Mouse (Mus musculus): ENCODE results near the gene Slc35b1. TPM values are rescaled to one million over a fixed set of nuclear protein-coding genes. Genes with fewer than 3 reads are reported as not detected.
A peak's percentile ranks its signal among the peaks of the same experiment; 100 is the strongest.

Slc35b1 gene
- total and polyA plus RNA-seq, 2 experiments from 2014 or later, result 92.4 to 168 TPM

GRCm38 (mm10) chr11:95367011-95367735 is 17.3 kb upstream of the Slc35b1 start:
- H3K27ac ChIP-seq (ENCODE audit: low read depth, low read length), result no peak overlapping the region
- no peak for ATAC-seq (ENCODE audit: low FRiP score)
- WGBS, result 82% methylated on average over 8 of the region's 8 CpGs

DNA sequence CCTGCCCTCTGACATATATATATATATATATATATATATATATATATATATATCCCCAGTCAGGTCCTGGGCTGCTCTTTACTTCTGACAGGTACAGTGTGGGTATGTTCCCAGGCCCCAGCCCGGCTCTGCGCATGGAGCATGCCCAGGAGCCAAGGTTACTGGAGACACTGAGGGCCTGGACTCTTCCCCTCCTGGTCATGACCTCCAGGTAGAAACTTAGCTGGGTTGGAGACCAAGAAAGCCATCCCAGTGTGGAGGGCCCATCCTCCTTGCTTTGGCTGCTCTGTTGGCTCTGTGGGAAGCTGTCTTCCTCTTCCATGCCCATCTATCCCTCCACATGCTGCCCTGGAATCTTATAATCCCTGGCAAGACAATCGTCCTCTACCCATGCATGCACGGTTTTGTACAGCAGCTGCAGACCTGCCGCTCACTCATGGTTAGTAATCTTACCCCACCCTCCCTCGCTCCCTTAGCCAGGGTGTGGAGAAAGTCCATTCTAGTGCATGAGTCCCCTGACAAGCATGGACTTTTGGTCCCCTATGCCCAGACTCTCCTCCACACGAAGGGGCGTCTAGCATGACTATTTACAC is 16.2 kb upstream of the Slc35b1 start:
- Histone ChIP-seq H3K4me1 (ENCODE audit: insufficient read depth, low read length) (no peaks in the 10 kb centered on the region), H3K4me3 (ENCODE audit: low read depth, low read length) (no peak overlapping the region), H3K4me2 (ENCODE audit: low read depth, low read length, poor library complexity, severe bottlenecking) (no peak overlapping the region), H3K9ac (replicated peaks; ENCODE audit: low read length, poor library complexity, severe bottlenecking) (no peak overlapping the region), H3K36me3 (ENCODE audit: insufficient read depth, low read length) (no peaks in the 10 kb centered on the region), H3K27ac (ENCODE audit: low read depth, low read length) (no peak overlapping the region), H3K9me3 (ENCODE audit: low read length) (no peaks in the 10 kb centered on the region), H3K27me3 (ENCODE audit: insufficient read depth, low read length) (no peaks in the 10 kb centered on the region)
- 88% methylated on average over 8 of the region's 8 CpGs for WGBS
- no peak for DNase-seq (ENCODE audit: low spot score)
- no peak for ATAC-seq (ENCODE audit: low FRiP score)
- no peak for TF ChIP-seq CTCF (IDR thresholded peaks at IDR 0.05)

More at GRCm38 (mm10) chr11:95367011-95367735, 17.3 kb upstream of the Slc35b1 start:
- H3K9me3 ChIP-seq (ENCODE audit: low read length), result no peaks in the 10 kb centered on the region
- DNase-seq (ENCODE audit: low spot score), result no peak
- no peaks in the 10 kb centered on the region for H3K36me3 ChIP-seq (ENCODE audit: insufficient read depth, low read length)
- no peak overlapping the region for H3K9ac ChIP-seq (replicated peaks; ENCODE audit: low read length, poor library complexity, severe bottlenecking)
- H3K4me3 ChIP-seq (ENCODE audit: low read depth, low read length), result no peak overlapping the region
- H3K4me2 ChIP-seq (ENCODE audit: low read depth, low read length, poor library complexity, severe bottlenecking), result no peak overlapping the region
- no peaks in the 10 kb centered on the region for H3K4me1 ChIP-seq (ENCODE audit: insufficient read depth, low read length)
- TF ChIP-seq CTCF (IDR thresholded peaks at IDR 0.05), result no peak
- H3K27me3 ChIP-seq (ENCODE audit: insufficient read depth, low read length), result no peaks in the 10 kb centered on the region

GRCm38 (mm10) chr11:95368871-95369270 is 15.6 kb upstream of the Slc35b1 start:
- H3K9me3 ChIP-seq (ENCODE audit: low read length), result no peaks in the 10 kb centered on the region
- no peaks in the 10 kb centered on the region for H3K27me3 ChIP-seq (ENCODE audit: insufficient read depth, low read length)
- TF ChIP-seq CTCF (IDR thresholded peaks at IDR 0.05), result no peak
- no peaks in the 10 kb centered on the region for H3K4me1 ChIP-seq (ENCODE audit: insufficient read depth, low read length)
- no peak overlapping the region for H3K4me3 ChIP-seq (ENCODE audit: low read depth, low read length)
- ATAC-seq (ENCODE audit: low FRiP score), result no peak
- H3K4me2 ChIP-seq (ENCODE audit: low read depth, low read length, poor library complexity, severe bottlenecking), result no peak overlapping the region
- H3K9ac ChIP-seq (replicated peaks; ENCODE audit: low read length, poor library complexity, severe bottlenecking), result no peak overlapping the region
- no peaks in the 10 kb centered on the region for H3K36me3 ChIP-seq (ENCODE audit: insufficient read depth, low read length)
- 92% methylated on average over 4 of the region's 4 CpGs for WGBS
- DNase-seq (ENCODE audit: low spot score), result no peak
- H3K27ac ChIP-seq (ENCODE audit: low read depth, low read length), result no peak overlapping the region

DNA sequence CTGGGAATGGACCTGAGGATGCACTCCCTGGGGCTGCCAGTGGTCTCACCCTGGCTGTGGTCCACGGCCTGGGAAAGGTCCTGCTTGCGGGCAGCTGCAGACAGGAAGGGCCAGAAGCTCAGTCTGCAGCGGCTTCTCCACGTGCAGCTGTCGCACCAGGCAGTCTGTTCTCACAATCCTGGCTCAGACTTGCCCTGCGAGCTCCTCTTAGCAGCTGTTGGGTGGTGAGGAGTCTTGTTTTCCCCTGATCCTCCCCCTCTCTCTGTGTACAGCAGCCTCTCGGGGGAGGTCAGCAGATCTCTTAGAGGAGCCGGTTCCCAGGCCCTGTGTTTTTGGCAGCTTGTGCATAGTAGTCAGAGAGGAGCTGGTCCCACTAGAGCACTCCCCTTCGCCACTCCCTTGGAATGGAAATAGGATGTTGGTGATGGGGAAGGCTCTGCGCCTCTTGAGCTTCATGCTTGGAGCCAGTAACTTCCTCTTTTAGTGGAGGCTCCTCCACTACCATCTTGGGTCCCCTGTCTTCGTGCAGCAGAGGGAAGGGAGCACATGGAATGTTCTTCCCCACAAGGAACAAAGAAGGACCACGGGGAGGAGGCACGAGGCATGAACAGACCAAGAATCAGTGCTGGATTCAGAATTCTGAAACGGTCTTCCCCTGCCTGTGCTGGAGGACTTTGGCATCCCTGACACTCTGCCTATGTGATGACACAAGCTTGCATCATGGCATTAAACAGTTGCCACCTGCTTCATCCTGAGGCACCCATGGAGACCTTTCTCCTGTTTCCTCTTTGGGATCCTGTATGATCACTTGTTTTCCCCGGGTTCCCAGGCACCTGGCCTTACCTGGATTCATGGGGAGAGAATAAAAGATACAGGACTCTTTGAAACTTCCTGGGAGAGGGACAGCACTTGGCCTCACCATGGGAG is 14.3 kb upstream of the Slc35b1 start:
- H3K9ac ChIP-seq (replicated peaks; ENCODE audit: low read length, poor library complexity, severe bottlenecking), result no peak overlapping the region
- H3K27me3 ChIP-seq (ENCODE audit: insufficient read depth, low read length), result no peaks in the 10 kb centered on the region
- no peak overlapping the region for H3K27ac ChIP-seq (ENCODE audit: low read depth, low read length)
- H3K4me3 ChIP-seq (ENCODE audit: low read depth, low read length), result no peak overlapping the region
- H3K4me2 ChIP-seq (ENCODE audit: low read depth, low read length, poor library complexity, severe bottlenecking), result no peak overlapping the region
- ATAC-seq (ENCODE audit: low FRiP score) (peak; percentile 38; the same call in 1 of the 2 replicates), DNase-seq (ENCODE audit: low spot score) (peak; percentile 73)
- no peaks in the 10 kb centered on the region for H3K9me3 ChIP-seq (ENCODE audit: low read length)
- WGBS, result 68% methylated on average over 15 of the region's 15 CpGs
- no peaks in the 10 kb centered on the region for H3K4me1 ChIP-seq (ENCODE audit: insufficient read depth, low read length)
- no peak for TF ChIP-seq CTCF (IDR thresholded peaks at IDR 0.05)
- H3K36me3 ChIP-seq (ENCODE audit: insufficient read depth, low read length), result 0 out of 2 replicates have a peak, but pooled peaks cover 3% of the 10 kb centered on the region

DNA sequence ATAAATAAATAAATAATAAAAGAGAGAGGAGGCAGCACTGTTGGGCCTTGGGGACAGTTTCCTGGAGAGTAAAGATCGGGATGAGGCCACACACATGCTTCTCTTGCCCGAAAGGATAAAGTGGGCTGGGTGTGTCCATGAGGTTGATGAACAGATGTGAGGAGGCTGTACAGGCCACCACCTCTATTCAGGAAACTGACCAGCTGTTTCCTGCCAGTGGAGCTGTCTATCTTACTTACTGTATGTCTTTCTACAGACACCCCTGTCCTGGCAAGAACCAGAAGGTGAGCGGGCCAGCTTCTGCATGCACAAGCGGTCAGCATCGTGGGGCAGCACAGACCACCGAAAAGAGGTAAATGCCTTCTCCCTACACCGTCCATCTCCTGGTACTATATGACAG is 13.3 kb upstream of the Slc35b1 start:
- H3K4me2 ChIP-seq (ENCODE audit: low read depth, low read length, poor library complexity, severe bottlenecking), result no peak overlapping the region
- no peaks in the 10 kb centered on the region for H3K9me3 ChIP-seq (ENCODE audit: low read length)
- peaks cover 3% of the 10 kb centered on the region; the same call in 1 of the 2 replicates for H3K36me3 ChIP-seq (ENCODE audit: insufficient read depth, low read length)
- H3K4me3 ChIP-seq (ENCODE audit: low read depth, low read length), result no peak overlapping the region
- H3K4me1 ChIP-seq (ENCODE audit: insufficient read depth, low read length), result no peaks in the 10 kb centered on the region
- H3K27ac ChIP-seq (ENCODE audit: low read depth, low read length), result no peak overlapping the region
- ATAC-seq (ENCODE audit: low FRiP score), result no peak
- no peak overlapping the region for H3K9ac ChIP-seq (replicated peaks; ENCODE audit: low read length, poor library complexity, severe bottlenecking)
- no peak for DNase-seq (ENCODE audit: low spot score)
- 93% methylated on average over 7 of the region's 7 CpGs for WGBS
- no peak for TF ChIP-seq CTCF (IDR thresholded peaks at IDR 0.05)
- H3K27me3 ChIP-seq (ENCODE audit: insufficient read depth, low read length), result no peaks in the 10 kb centered on the region
